Mouse (Mus musculus): ENCODE measurements around the gene Rbm20.

The Rbm20 gene

GRCm38 (mm10) chr19:53670625-53671141 lies 6.4 kb upstream of the Rbm20 start:
- DNase-seq (ENCODE audit: low spot score in 2 of 2), result no peak

GRCm38 (mm10) chr19:53671432-53671831 lies 5.7 kb upstream of the Rbm20 start:
- DNase-seq (ENCODE audit: low spot score in 2 of 2), result no peak

- DNase-seq (ENCODE audit: low spot score in 2 of 2), result no peak
Observed at GRCm38 (mm10) chr19:53674131-53674925, 2.8 kb upstream of the Rbm20 start.

- no peak for DNase-seq (ENCODE audit: low spot score in 2 of 2)
Observed at GRCm38 (mm10) chr19:53676228-53676627, 878 bp upstream of the Rbm20 start.

GRCm38 (mm10) chr19:53679194-53679593 lies 2.1 kb downstream of the Rbm20 start:
- DNase-seq (ENCODE audit: low spot score in 2 of 2), result no peak

- no peak for DNase-seq (ENCODE audit: low spot score in 2 of 2)
Observed at GRCm38 (mm10) chr19:53679981-53680380, 2.9 kb downstream of the Rbm20 start.

GRCm38 (mm10) chr19:53682427-53682826 lies 5.3 kb downstream of the Rbm20 start:
- no peak for DNase-seq (ENCODE audit: low spot score in 2 of 2)

- DNase-seq (ENCODE audit: low spot score in 2 of 2), result no peak
Observed at GRCm38 (mm10) chr19:53687592-53687991, 10.5 kb downstream of the Rbm20 start.

- DNase-seq (ENCODE audit: low spot score in 2 of 2), result no peak
Observed at GRCm38 (mm10) chr19:53690816-53691215, 13.7 kb downstream of the Rbm20 start.

GRCm38 (mm10) chr19:53694020-53694419 lies 16.9 kb downstream of the Rbm20 start:
- no peak for DNase-seq (ENCODE audit: low spot score in 2 of 2)

- DNase-seq (ENCODE audit: low spot score in 2 of 2), result no peak
Observed at GRCm38 (mm10) chr19:53696079-53696478, 19.0 kb downstream of the Rbm20 start.

- DNase-seq (ENCODE audit: low spot score in 2 of 2), result no peak
Observed at GRCm38 (mm10) chr19:53696655-53697054, 19.5 kb downstream of the Rbm20 start.

GRCm38 (mm10) chr19:53697376-53698126 lies 20.4 kb downstream of the Rbm20 start:
- DNase-seq (ENCODE audit: low spot score in 2 of 2), result no peak

- no peak for DNase-seq (ENCODE audit: low spot score in 2 of 2)
Observed at GRCm38 (mm10) chr19:53699671-53700070, 22.6 kb downstream of the Rbm20 start.

GRCm38 (mm10) chr19:53701434-53701833 lies 24.3 kb downstream of the Rbm20 start:
- DNase-seq (ENCODE audit: low spot score in 2 of 2), result no peak

GRCm38 (mm10) chr19:53704895-53705823 lies 28.1 kb downstream of the Rbm20 start:
- DNase-seq (ENCODE audit: low spot score in 2 of 2), result peak; percentile 53 to 73

- DNase-seq (ENCODE audit: low spot score in 2 of 2), result peak in 1 of 2 experiments; percentile 34
Observed at GRCm38 (mm10) chr19:53708401-53708800, 31.3 kb downstream of the Rbm20 start.

GRCm38 (mm10) chr19:53710861-53711260 lies 33.8 kb downstream of the Rbm20 start:
- peak in 1 of 2 experiments; percentile 36 for DNase-seq (ENCODE audit: low spot score in 2 of 2)

- DNase-seq (ENCODE audit: low spot score in 2 of 2), result no peak
Observed at GRCm38 (mm10) chr19:53711261-53711890, 34.3 kb downstream of the Rbm20 start.

GRCm38 (mm10) chr19:53712297-53713025 lies 35.4 kb downstream of the Rbm20 start:
- DNase-seq (ENCODE audit: low spot score in 2 of 2), result no peak

All from right cerebral cortex, postnatal 10 days (tissue).